8 mouse cellular contexts compared by ENCODE assay signal in genomic region chr8:13461843-13462242, GRCm38 (mm10). TPM values are rescaled to one million over a fixed set of nuclear protein-coding genes. Genes with fewer than 3 reads are reported as not detected.
DNase-seq lines count a peak whose midpoint lies in the region; ATAC-seq lines count a peak whose summit lies in the region.

No protein-coding gene starts in this region.

- H3K4me3 ChIP-seq in heart, embryonic 10.5 days, result no peak overlapping the region
- H3K4me3 ChIP-seq in forebrain, embryonic 13.5 days, result no peak overlapping the region
- H3K4me3 ChIP-seq in intestine, embryonic 14.5 days (ENCODE audit: low read depth, low read length), result no peak overlapping the region

- H3K4me1 ChIP-seq in heart, embryonic 10.5 days, result peaks cover 10% of the 10 kb centered on the region; the same call in 1 of the 2 replicates
- no peaks in the 10 kb centered on the region for H3K4me1 ChIP-seq in forebrain, embryonic 13.5 days
- no peaks in the 10 kb centered on the region; the same call in 1 of the 2 replicates for H3K4me1 ChIP-seq in intestine, embryonic 14.5 days (replicated peaks; ENCODE audit: control insufficient read depth, insufficient read depth, low read length)

- no peak overlapping the region for H3K27ac ChIP-seq in heart, embryonic 10.5 days
- no peak overlapping the region for H3K27ac ChIP-seq in forebrain, embryonic 13.5 days
- H3K27ac ChIP-seq in intestine, embryonic 14.5 days (ENCODE audit: low read depth), result no peak overlapping the region

- peak; percentile 95 for DNase-seq in heart, adult 11 months
- no peak for DNase-seq in heart, embryonic 10.5 days (ENCODE audit: low spot score)
- peak; percentile 79 for DNase-seq in brain, adult 2 months (ENCODE audit: low read depth, low spot score)
- DNase-seq in intestine, embryonic 14.5 days (ENCODE audit: low spot score), result peak; percentile 84
- peak; percentile 59 to 83 for DNase-seq in left cerebral cortex, postnatal 10 days (ENCODE audit: extremely low spot score in 1 of 2, low spot score in 2 of 2)
- peak; percentile 32 to 55 for DNase-seq in natural killer cell, adult 2 months (ENCODE audit: low spot score in 2 of 2)
- peak; percentile 51 for DNase-seq in testis, postnatal 14 days (ENCODE audit: low spot score)

- WGBS in heart, embryonic 10.5 days, result 39% methylated on average over 4 of the region's 4 CpGs
- WGBS in forebrain, embryonic 13.5 days, result 41% methylated on average over 4 of the region's 4 CpGs
- 39% methylated on average over 4 of the region's 4 CpGs for WGBS in intestine, embryonic 14.5 days

- H3K36me3 ChIP-seq in heart, embryonic 10.5 days, result no peaks in the 10 kb centered on the region; the same call in 1 of the 2 replicates
- no peaks in the 10 kb centered on the region for H3K36me3 ChIP-seq in forebrain, embryonic 13.5 days (ENCODE audit: poor library complexity, severe bottlenecking)
- no peaks in the 10 kb centered on the region for H3K36me3 ChIP-seq in intestine, embryonic 14.5 days (ENCODE audit: control insufficient read depth, insufficient read depth, low read length)

- ATAC-seq in forebrain, embryonic 13.5 days, result 0 out of 2 replicates have a peak, but pooled peaks have one; percentile 38
- no peak for ATAC-seq in intestine, embryonic 14.5 days (replicated peaks; ENCODE audit: low FRiP score, low TSS enrichment, low read depth)

- no peaks in the 10 kb centered on the region for H3K27me3 ChIP-seq in heart, embryonic 10.5 days (ENCODE audit: insufficient read depth, poor library complexity, severe bottlenecking)
- H3K27me3 ChIP-seq in forebrain, embryonic 13.5 days, result no peaks in the 10 kb centered on the region
- H3K27me3 ChIP-seq in intestine, embryonic 14.5 days (replicated peaks; ENCODE audit: control insufficient read depth, insufficient read depth, low read length), result no peaks in the 10 kb centered on the region

- intact Hi-C loops in left cerebral cortex, postnatal 10 days (cut with DNase I), result loop anchor here (1.0 kb wide), 1 partner anchor 49 kb away; no protein-coding TSS in a partner anchor

- no peak overlapping the region for H3K9ac ChIP-seq in forebrain, embryonic 13.5 days
- H3K9ac ChIP-seq in intestine, embryonic 14.5 days (ENCODE audit: low read length), result no peak overlapping the region

- H3K4me2 ChIP-seq in forebrain, embryonic 13.5 days, result no peak overlapping the region
- H3K4me2 ChIP-seq in intestine, embryonic 14.5 days (ENCODE audit: low read length), result no peak overlapping the region

- no peaks in the 10 kb centered on the region for H3K9me3 ChIP-seq in heart, embryonic 10.5 days
- H3K9me3 ChIP-seq in forebrain, embryonic 13.5 days (replicated peaks), result no peaks in the 10 kb centered on the region
- H3K9me3 ChIP-seq in intestine, embryonic 14.5 days (ENCODE audit: control insufficient read depth, low read length), result no peaks in the 10 kb centered on the region

RNA-seq across cellular contexts. Expression of gene Tmem255b, which starts 26.9 kb away (rescaled TPM):
- 0.18 TPM in 1 of 2 replicates, not detected in the other for polyA plus RNA-seq in heart, embryonic 10.5 days (2016; fragmentation: Nextera tagmentation; extraction: Ambion mirVana)
- not detected in 2 replicates for polyA plus RNA-seq in forebrain, embryonic 13.5 days (2015; fragmentation: Nextera tagmentation; extraction: Ambion mirVana)
- polyA plus RNA-seq in intestine, embryonic 14.5 days (2014; fragmentation: Nextera tagmentation; extraction: Ambion mirVana), result 1.9 and 2.1 TPM in 2 replicates
- total RNA-seq in left cerebral cortex, postnatal 10 days (2021), result 1 to 10 TPM; 6.8 to 7.4 TPM

RNA-seq across cellular contexts. Expression of gene Gas6, which starts 32.4 kb away (rescaled TPM):
- polyA plus RNA-seq in heart, embryonic 10.5 days (2016; fragmentation: Nextera tagmentation; extraction: Ambion mirVana), result 13.8 and 23.3 TPM in 2 replicates
- polyA plus RNA-seq in forebrain, embryonic 13.5 days (2015; fragmentation: Nextera tagmentation; extraction: Ambion mirVana), result 11.3 and 12.3 TPM in 2 replicates
- 28.0 and 28.7 TPM in 2 replicates for polyA plus RNA-seq in intestine, embryonic 14.5 days (2014; fragmentation: Nextera tagmentation; extraction: Ambion mirVana)
- total RNA-seq in left cerebral cortex, postnatal 10 days (2021), result 100 to 1,000 TPM; 125 to 126 TPM

RNA-seq across cellular contexts. Expression of gene Grk1, which starts 57.0 kb away (rescaled TPM):
- 0.10 TPM in 1 of 2 replicates, not detected in the other for polyA plus RNA-seq in heart, embryonic 10.5 days (2016; fragmentation: Nextera tagmentation; extraction: Ambion mirVana)
- polyA plus RNA-seq in forebrain, embryonic 13.5 days (2015; fragmentation: Nextera tagmentation; extraction: Ambion mirVana), result 0.03 TPM in 1 of 2 replicates, not detected in the other
- not detected in 2 replicates for polyA plus RNA-seq in intestine, embryonic 14.5 days (2014; fragmentation: Nextera tagmentation; extraction: Ambion mirVana)
- under 1 TPM in 1 of 2 experiments, not detected in 1; 0.04 TPM for total RNA-seq in left cerebral cortex, postnatal 10 days (2021)
